Mouse (Mus musculus): ENCODE data around the gene Scn3a. TPM values are rescaled to one million over a fixed set of nuclear protein-coding genes. Genes with fewer than 3 reads are reported as not detected.

Scn3a gene
- polyA plus RNA-seq, 1 experiment from 2014 or later, result 37.5 TPM

DNA sequence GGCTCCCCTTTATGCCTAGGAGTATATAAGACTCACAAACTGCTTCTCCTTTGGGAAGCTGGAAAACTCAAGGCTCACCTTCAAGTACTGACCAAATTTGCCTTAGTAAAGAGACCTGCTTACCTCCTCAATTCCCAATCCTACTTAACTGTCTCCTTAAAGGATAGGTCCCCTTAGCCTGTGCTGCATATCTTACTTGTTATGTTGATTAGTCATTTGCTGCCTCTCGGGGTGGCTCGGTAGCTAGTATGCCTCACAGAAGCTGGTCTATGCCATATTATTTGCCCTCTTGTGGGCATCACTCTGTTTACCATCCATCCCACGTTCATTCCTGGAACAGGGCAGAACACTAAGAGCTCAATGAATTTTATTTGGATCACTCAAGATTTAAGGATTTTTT is 14.7 kb downstream of the Scn3a start:
- H3K36me3 ChIP-seq (ENCODE audit: control insufficient read depth, insufficient read depth, low read length), result no peaks in the 10 kb centered on the region
- no peaks in the 10 kb centered on the region for H3K27me3 ChIP-seq (replicated peaks; ENCODE audit: control insufficient read depth, insufficient read depth, low read length)
- no peak overlapping the region for H3K27ac ChIP-seq (ENCODE audit: low read depth, low read length)
- 36% methylated on average over 3 of the region's 3 CpGs for WGBS
- H3K4me1 ChIP-seq (ENCODE audit: control insufficient read depth, insufficient read depth, low read length), result no peaks in the 10 kb centered on the region
- no peaks in the 10 kb centered on the region for H3K9me3 ChIP-seq (replicated peaks; ENCODE audit: control insufficient read depth, low read length)
- DNase-seq (ENCODE audit: low spot score) (no peak), ATAC-seq (peak; percentile 29)
- H3K9ac ChIP-seq (ENCODE audit: low read length), result no peak overlapping the region
- H3K4me3 ChIP-seq (ENCODE audit: low read depth, low read length), result no peak overlapping the region
- H3K4me2 ChIP-seq (ENCODE audit: low read length), result no peak overlapping the region; the same call in 1 of the 2 replicates

DNA sequence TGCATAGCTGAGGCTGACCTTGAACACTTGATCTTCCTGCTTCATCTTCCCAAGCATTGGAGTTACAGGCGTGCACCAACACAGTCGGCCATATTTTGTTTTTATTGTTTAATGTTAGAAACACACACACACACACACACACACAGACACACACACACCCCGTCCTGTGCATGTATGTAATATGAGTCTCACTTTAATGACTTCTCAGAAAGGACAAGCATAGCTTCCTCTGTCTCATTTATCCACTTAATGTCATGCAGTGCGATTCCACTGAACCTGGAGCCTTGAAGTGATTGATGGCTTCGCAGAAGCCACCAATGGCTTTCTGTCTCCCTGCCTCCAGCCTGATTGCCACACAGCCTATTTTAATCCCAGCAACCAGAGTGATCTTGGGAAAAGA is 15.2 kb downstream of the Scn3a start:
- 54% methylated on average over 5 of the region's 5 CpGs for WGBS
- H3K9me3 ChIP-seq (replicated peaks; ENCODE audit: control insufficient read depth, low read length), result no peaks in the 10 kb centered on the region
- no peaks in the 10 kb centered on the region for H3K27me3 ChIP-seq (replicated peaks; ENCODE audit: control insufficient read depth, insufficient read depth, low read length)
- H3K36me3 ChIP-seq (ENCODE audit: control insufficient read depth, insufficient read depth, low read length), result no peaks in the 10 kb centered on the region
- H3K9ac ChIP-seq (ENCODE audit: low read length), result no peak overlapping the region
- no peak overlapping the region for H3K4me3 ChIP-seq (ENCODE audit: low read depth, low read length)
- no peak overlapping the region; the same call in 1 of the 2 replicates for H3K4me2 ChIP-seq (ENCODE audit: low read length)
- ATAC-seq (peak; percentile 60; the same call in 1 of the 2 replicates), DNase-seq (ENCODE audit: low spot score) (peak; percentile 45)
- H3K27ac ChIP-seq (ENCODE audit: low read depth, low read length), result no peak overlapping the region
- H3K4me1 ChIP-seq (ENCODE audit: control insufficient read depth, insufficient read depth, low read length), result no peaks in the 10 kb centered on the region

DNA sequence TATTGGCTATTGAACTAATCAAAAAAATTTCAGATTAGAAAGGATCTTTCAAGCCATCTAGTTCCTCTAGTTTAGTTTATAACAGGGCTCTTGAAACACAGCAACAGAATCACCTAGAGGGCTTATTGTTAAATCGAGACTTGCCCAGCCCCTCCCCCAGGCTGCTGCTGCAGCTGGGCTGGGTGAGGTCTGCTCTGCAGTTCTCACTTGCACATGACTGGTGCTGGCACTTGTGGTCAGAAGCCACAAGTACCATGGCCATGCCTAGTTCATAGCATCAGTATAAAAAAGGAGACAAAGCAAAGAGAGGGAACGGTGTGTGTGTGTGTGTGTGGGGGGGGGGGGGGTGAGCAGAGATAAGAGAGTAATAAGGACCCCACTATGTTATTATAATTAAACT is 15.7 kb downstream of the Scn3a start:
- ATAC-seq, result 0 out of 2 replicates have a peak, but pooled peaks have one; percentile 30
- no peak overlapping the region for H3K4me2 ChIP-seq (ENCODE audit: low read length)
- H3K9ac ChIP-seq (ENCODE audit: low read length), result no peak overlapping the region
- H3K27me3 ChIP-seq (replicated peaks; ENCODE audit: control insufficient read depth, insufficient read depth, low read length), result no peaks in the 10 kb centered on the region
- H3K4me3 ChIP-seq (ENCODE audit: low read depth, low read length), result no peak overlapping the region
- 49% methylated on average over 2 of the region's 2 CpGs for WGBS
- no peaks in the 10 kb centered on the region for H3K36me3 ChIP-seq (ENCODE audit: control insufficient read depth, insufficient read depth, low read length)
- no peaks in the 10 kb centered on the region for H3K9me3 ChIP-seq (replicated peaks; ENCODE audit: control insufficient read depth, low read length)
- no peak overlapping the region for H3K27ac ChIP-seq (ENCODE audit: low read depth, low read length)
- no peak for DNase-seq (ENCODE audit: low spot score)
- H3K4me1 ChIP-seq (ENCODE audit: control insufficient read depth, insufficient read depth, low read length), result no peaks in the 10 kb centered on the region

DNA sequence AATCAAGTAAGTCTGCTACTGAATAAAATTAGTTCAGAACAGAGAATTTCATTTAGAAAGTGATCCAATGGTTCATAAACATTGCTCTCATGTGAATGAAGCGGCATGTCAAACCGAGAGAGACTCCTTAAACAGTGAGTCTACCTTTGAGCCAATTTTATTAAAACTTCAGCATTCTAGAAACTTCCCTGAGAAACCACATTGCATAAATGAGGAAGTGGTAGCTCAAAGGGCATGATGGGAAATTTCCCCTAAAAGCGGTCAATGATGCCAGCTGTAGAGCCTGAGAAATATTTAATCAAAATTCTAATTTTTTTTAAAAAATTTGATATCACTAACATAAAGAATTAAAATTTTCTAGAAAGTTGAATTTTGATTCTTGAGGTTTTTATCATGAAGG is 16.9 kb downstream of the Scn3a start:
- Histone ChIP-seq H3K27ac (ENCODE audit: low read depth, low read length) (no peak overlapping the region), H3K4me3 (ENCODE audit: low read depth, low read length) (no peak overlapping the region), H3K4me1 (ENCODE audit: control insufficient read depth, insufficient read depth, low read length) (no peaks in the 10 kb centered on the region), H3K36me3 (ENCODE audit: control insufficient read depth, insufficient read depth, low read length) (no peaks in the 10 kb centered on the region), H3K4me2 (ENCODE audit: low read length) (no peak overlapping the region), H3K9ac (ENCODE audit: low read length) (no peak overlapping the region), H3K9me3 (replicated peaks; ENCODE audit: control insufficient read depth, low read length) (no peaks in the 10 kb centered on the region), H3K27me3 (replicated peaks; ENCODE audit: control insufficient read depth, insufficient read depth, low read length) (no peaks in the 10 kb centered on the region)
- DNase-seq (ENCODE audit: low spot score) (no peak), ATAC-seq (no peak)
- 93% methylated on average over 3 of the region's 3 CpGs for WGBS

DNA sequence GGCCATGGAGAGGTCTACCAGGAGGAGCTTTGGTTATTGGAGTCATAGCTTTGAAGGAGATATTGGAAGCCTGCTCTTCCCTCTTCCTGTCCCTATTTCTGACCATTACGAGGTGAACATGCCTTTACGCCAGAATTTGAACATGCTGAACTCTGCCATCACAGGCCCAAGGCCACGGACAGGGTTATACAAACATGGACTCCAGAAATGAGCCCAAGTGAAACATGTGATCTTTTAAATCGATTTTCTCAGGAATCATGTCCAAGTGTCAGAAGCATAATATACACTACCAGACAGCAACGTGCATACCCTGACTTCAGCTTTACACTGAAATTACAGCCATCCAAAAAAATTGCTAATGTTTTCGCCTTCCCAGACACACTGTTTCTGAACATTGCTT is 18.8 kb downstream of the Scn3a start:
- no peak overlapping the region for H3K27ac ChIP-seq (ENCODE audit: low read depth, low read length)
- no peak overlapping the region for H3K4me3 ChIP-seq (ENCODE audit: low read depth, low read length)
- no peak for DNase-seq (ENCODE audit: low spot score)
- no peaks in the 10 kb centered on the region for H3K27me3 ChIP-seq (replicated peaks; ENCODE audit: control insufficient read depth, insufficient read depth, low read length)
- 94% methylated on average over 6 of the region's 6 CpGs for WGBS
- H3K4me2 ChIP-seq (ENCODE audit: low read length), result no peak overlapping the region
- no peaks in the 10 kb centered on the region for H3K36me3 ChIP-seq (ENCODE audit: control insufficient read depth, insufficient read depth, low read length)
- H3K9me3 ChIP-seq (replicated peaks; ENCODE audit: control insufficient read depth, low read length), result no peaks in the 10 kb centered on the region
- no peak overlapping the region for H3K9ac ChIP-seq (ENCODE audit: low read length)
- no peaks in the 10 kb centered on the region for H3K4me1 ChIP-seq (ENCODE audit: control insufficient read depth, insufficient read depth, low read length)
- ATAC-seq, result no peak

DNA sequence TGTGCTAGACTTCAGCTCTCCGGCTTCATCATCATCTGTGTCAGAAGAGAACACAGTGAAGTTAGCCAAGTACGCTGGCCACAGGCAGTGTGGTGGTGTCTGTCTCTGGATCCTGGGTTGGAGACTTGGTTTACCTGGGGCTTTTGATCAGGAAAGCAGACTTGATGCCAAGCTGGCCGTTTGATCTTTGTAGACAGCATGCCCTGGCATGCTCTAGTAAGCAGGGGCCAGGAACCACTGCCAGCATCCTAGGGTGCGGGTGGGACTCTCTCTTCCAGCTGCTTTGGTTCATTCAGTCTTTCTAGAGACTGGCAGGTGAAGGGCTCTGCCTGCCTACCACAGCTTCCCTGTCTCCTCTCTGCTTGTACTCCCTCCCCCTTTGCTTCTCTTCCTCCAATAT is 20.1 kb downstream of the Scn3a start:
- Histone ChIP-seq H3K4me3 (ENCODE audit: low read depth, low read length) (no peak overlapping the region), H3K9ac (ENCODE audit: low read length) (no peak overlapping the region), H3K27me3 (replicated peaks; ENCODE audit: control insufficient read depth, insufficient read depth, low read length) (no peaks in the 10 kb centered on the region), H3K36me3 (ENCODE audit: control insufficient read depth, insufficient read depth, low read length) (no peaks in the 10 kb centered on the region), H3K4me2 (ENCODE audit: low read length) (no peak overlapping the region), H3K27ac (ENCODE audit: low read depth, low read length) (no peak overlapping the region), H3K4me1 (ENCODE audit: control insufficient read depth, insufficient read depth, low read length) (peaks cover 6% of the 10 kb centered on the region; the same call in 1 of the 2 replicates), H3K9me3 (replicated peaks; ENCODE audit: control insufficient read depth, low read length) (no peaks in the 10 kb centered on the region)
- no peak for DNase-seq (ENCODE audit: low spot score)
- WGBS, result 76% methylated on average over 4 of the region's 4 CpGs
- ATAC-seq, result no peak

DNA sequence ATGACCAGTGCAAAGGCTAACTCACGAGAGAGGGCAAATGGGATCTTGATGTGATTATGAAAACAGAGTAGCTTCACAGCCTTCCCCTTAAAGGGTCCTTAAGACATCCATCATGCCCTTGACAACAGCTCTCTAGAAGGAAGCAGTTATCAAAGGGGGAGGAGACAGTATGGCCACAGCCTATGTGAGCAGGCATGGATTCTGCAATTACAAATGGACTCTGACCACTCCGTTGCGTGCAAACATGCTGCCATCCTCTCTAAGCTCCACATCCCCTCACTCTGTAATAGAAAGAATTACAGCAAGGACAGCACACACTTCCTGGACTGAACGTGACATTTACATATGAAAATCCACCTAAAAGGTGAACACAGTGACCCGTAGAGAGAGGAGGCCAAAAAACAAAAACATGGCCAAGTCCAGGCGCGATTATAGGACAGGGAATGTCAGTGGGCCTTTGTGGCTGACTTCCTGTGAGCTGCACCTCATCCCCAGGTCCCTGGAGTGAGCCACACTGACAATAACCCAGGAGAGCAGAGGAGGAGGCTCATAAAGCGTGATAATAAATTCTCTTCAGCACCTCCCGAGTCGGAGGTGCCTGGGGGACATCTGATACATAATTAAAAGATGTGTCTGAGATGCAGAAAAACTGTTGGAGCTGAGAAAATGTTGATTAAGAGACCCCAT is 24.4 kb downstream of the Scn3a start:
- Histone ChIP-seq H3K4me3 (ENCODE audit: low read depth, low read length) (no peak overlapping the region), H3K27ac (ENCODE audit: low read depth, low read length) (peak overlapping the region; percentile 48; the same call in 1 of the 2 replicates), H3K4me1 (ENCODE audit: control insufficient read depth, insufficient read depth, low read length) (peaks cover 6% of the 10 kb centered on the region; the same call in 1 of the 2 replicates), H3K9me3 (replicated peaks; ENCODE audit: control insufficient read depth, low read length) (no peaks in the 10 kb centered on the region), H3K36me3 (ENCODE audit: control insufficient read depth, insufficient read depth, low read length) (no peaks in the 10 kb centered on the region), H3K4me2 (ENCODE audit: low read length) (no peak overlapping the region), H3K27me3 (replicated peaks; ENCODE audit: control insufficient read depth, insufficient read depth, low read length) (no peaks in the 10 kb centered on the region), H3K9ac (ENCODE audit: low read length) (no peak overlapping the region)
- DNase-seq (ENCODE audit: low spot score) (no peak), ATAC-seq (no peak)
- WGBS, result 76% methylated on average over 10 of the region's 10 CpGs

DNA sequence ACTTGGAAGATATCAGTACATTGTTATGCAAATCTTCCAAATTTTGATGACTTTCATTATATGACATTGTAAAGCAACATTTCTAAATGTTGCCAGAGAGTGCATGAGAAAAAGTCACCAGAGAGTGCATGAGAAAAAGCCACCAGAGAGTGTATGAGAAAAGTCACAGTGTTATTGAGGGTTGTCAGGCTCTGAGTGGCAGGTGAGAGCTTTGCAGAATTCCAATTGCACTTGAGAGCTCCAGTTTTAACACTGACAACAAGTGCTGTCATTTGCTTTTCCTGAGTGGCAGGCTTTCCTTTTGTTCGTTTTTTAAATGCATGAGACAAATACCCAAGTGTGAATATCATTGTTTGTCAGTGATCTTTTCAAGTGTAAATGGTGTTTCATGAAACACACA is 25.6 kb downstream of the Scn3a start:
- 39% methylated on average over 1 of the region's 1 CpGs for WGBS
- Histone ChIP-seq H3K4me3 (ENCODE audit: low read depth, low read length) (no peak overlapping the region), H3K4me1 (ENCODE audit: control insufficient read depth, insufficient read depth, low read length) (peaks cover 6% of the 10 kb centered on the region; the same call in 1 of the 2 replicates), H3K4me2 (ENCODE audit: low read length) (no peak overlapping the region), H3K27me3 (replicated peaks; ENCODE audit: control insufficient read depth, insufficient read depth, low read length) (no peaks in the 10 kb centered on the region), H3K27ac (ENCODE audit: low read depth, low read length) (no peak overlapping the region), H3K9ac (ENCODE audit: low read length) (no peak overlapping the region), H3K36me3 (ENCODE audit: control insufficient read depth, insufficient read depth, low read length) (no peaks in the 10 kb centered on the region), H3K9me3 (replicated peaks; ENCODE audit: control insufficient read depth, low read length) (no peaks in the 10 kb centered on the region)
- DNase-seq (ENCODE audit: low spot score) (peak; percentile 36), ATAC-seq (0 out of 2 replicates have a peak, but pooled peaks have one; percentile 49)

DNA sequence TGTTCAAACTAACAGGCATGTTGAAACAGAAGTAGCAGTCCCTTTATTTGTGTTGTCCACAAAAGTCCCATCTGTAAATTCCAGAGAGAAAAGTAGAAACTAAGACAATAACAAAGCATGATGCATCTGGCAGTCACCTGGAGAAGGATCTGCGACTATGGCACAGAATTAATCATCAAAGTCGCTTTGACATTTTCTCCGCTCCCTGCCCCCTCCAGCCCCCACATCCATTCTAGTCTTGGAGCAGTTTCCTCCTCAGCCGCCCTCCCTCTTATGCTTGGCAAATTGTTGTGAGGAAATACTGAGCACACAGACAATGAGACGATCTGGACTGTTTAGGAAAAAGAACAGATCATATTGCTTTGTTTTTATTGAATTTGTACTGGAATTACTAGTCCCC is 29.0 kb downstream of the Scn3a start:
- DNase-seq (ENCODE audit: low spot score), result no peak
- H3K9me3 ChIP-seq (replicated peaks; ENCODE audit: control insufficient read depth, low read length), result no peaks in the 10 kb centered on the region
- no peak overlapping the region for H3K9ac ChIP-seq (ENCODE audit: low read length)
- H3K4me1 ChIP-seq (ENCODE audit: control insufficient read depth, insufficient read depth, low read length), result peaks cover 4% of the 10 kb centered on the region; the same call in 1 of the 2 replicates
- H3K4me2 ChIP-seq (ENCODE audit: low read length), result no peak overlapping the region
- no peaks in the 10 kb centered on the region for H3K27me3 ChIP-seq (replicated peaks; ENCODE audit: control insufficient read depth, insufficient read depth, low read length)
- WGBS, result 78% methylated on average over 5 of the region's 5 CpGs
- no peaks in the 10 kb centered on the region for H3K36me3 ChIP-seq (ENCODE audit: control insufficient read depth, insufficient read depth, low read length)
- H3K27ac ChIP-seq (ENCODE audit: low read depth, low read length), result no peak overlapping the region
- ATAC-seq, result no peak
- no peak overlapping the region for H3K4me3 ChIP-seq (ENCODE audit: low read depth, low read length)
